Mouse (Mus musculus) CD8-positive naive resting alpha-beta T cell, adult 2 months (primary cell): Measurements from ENCODE around the gene Azin2.

Experiments
- DNase-seq, 2 experiments: peaks; one replicate each; pipeline ENCODE4 v3.0.0; 2022; ENCODE audit warnings: low read depth in 2 of 2, low spot score in 2 of 2

Gene Azin2

GRCm38 (mm10) chr4:128946736-128947135 is 15.5 kb downstream of the Azin2 start:
- no peak for DNase-seq

- no peak for DNase-seq
These were observed 19.9 kb downstream of the Azin2 start for GRCm38 (mm10) chr4:128942346-128942745.

GRCm38 (mm10) chr4:128935595-128935994 is 26.6 kb downstream of the Azin2 start:
- no peak for DNase-seq

- DNase-seq, result no peak
These were observed 29.5 kb downstream of the Azin2 start for GRCm38 (mm10) chr4:128932783-128933182.

GRCm38 (mm10) chr4:128924841-128925606 is 37.2 kb downstream of the Azin2 start:
- DNase-seq, result peak; percentile 57 to 59

- DNase-seq, result no peak
These were observed 38.6 kb downstream of the Azin2 start for GRCm38 (mm10) chr4:128923603-128924002.

GRCm38 (mm10) chr4:128919106-128919505 is 43.1 kb downstream of the Azin2 start:
- no peak for DNase-seq

GRCm38 (mm10) chr4:128918187-128918586 is 44.1 kb downstream of the Azin2 start:
- no peak for DNase-seq

- no peak for DNase-seq
These were observed 44.5 kb downstream of the Azin2 start for GRCm38 (mm10) chr4:128917756-128918155.

GRCm38 (mm10) chr4:128917119-128917518 is 45.1 kb downstream of the Azin2 start:
- no peak for DNase-seq

GRCm38 (mm10) chr4:128913794-128914193 is 48.4 kb downstream of the Azin2 start:
- DNase-seq, result no peak

- no peak for DNase-seq
These were observed 50.2 kb downstream of the Azin2 start for GRCm38 (mm10) chr4:128912085-128912484.

- no peak for DNase-seq
These were observed 51.8 kb downstream of the Azin2 start for GRCm38 (mm10) chr4:128910276-128911063.

GRCm38 (mm10) chr4:128909378-128909831 is 52.8 kb downstream of the Azin2 start:
- no peak for DNase-seq

- peak; percentile 9 to 32 for DNase-seq
These were observed 53.5 kb downstream of the Azin2 start for GRCm38 (mm10) chr4:128908586-128909377.

- no peak for DNase-seq
These were observed 54.8 kb downstream of the Azin2 start for GRCm38 (mm10) chr4:128907238-128907968.

GRCm38 (mm10) chr4:128906757-128907156 is 55.5 kb downstream of the Azin2 start:
- no peak for DNase-seq

- DNase-seq, result no peak
These were observed 57.0 kb downstream of the Azin2 start for GRCm38 (mm10) chr4:128905251-128905650.

GRCm38 (mm10) chr4:128904035-128904800 is 58.0 kb downstream of the Azin2 start:
- no peak for DNase-seq

GRCm38 (mm10) chr4:128902390-128902789 is 59.9 kb downstream of the Azin2 start:
- no peak for DNase-seq
